Comparison of ENCODE assay signal across 9 mouse cellular contexts in genomic region chr4:32343256-32344165, GRCm38 (mm10).
DNase-seq lines count a peak whose midpoint lies in the region; ATAC-seq lines count a peak whose summit lies in the region.
"Had no signal": no experiment of that assay in that cellular context is flagged by ENCODE, and none has a peak within 500 bp of the region (broad histone marks: within the 10 kb centered on the region; RNA-seq: fewer than 3 reads in every experiment).

No protein-coding gene starts in this region.

- DNase-seq in heart, postnatal 25 days (ENCODE audit: low spot score) = no peak
- peak; percentile 89 to 91 for DNase-seq in CD8-positive naive resting alpha-beta T cell, adult 2 months (ENCODE audit: low read depth in 2 of 2, low spot score in 2 of 2)
- peak; percentile 92 for DNase-seq in naive thymus-derived CD4-positive, alpha-beta T cell, adult 2 months (ENCODE audit: low read depth)
- no peak for DNase-seq in left cerebral cortex, adult 8-10 months (ENCODE audit: low spot score in 2 of 2)
- DNase-seq in left cerebral cortex, adult 11 months (ENCODE audit: low spot score) = no peak
- DNase-seq in adrenal gland, postnatal 10 days = no peak

- H3K4me3 ChIP-seq in heart, embryonic 12.5 days = no peak overlapping the region
- H3K4me3 ChIP-seq: limb, embryonic 15.5 days had no signal

- H3K4me1 ChIP-seq in heart, embryonic 12.5 days (replicated peaks) = peaks cover 31% of the 10 kb centered on the region

- no peaks in the 10 kb centered on the region for H3K9me3 ChIP-seq in heart, embryonic 12.5 days (replicated peaks)
- H3K9me3 ChIP-seq: limb, embryonic 15.5 days had no signal

- H3K9ac ChIP-seq in heart, embryonic 12.5 days = no peak overlapping the region
- H3K9ac ChIP-seq: limb, embryonic 15.5 days had no signal

- H3K4me2 ChIP-seq in heart, embryonic 12.5 days = 0 out of 2 replicates have a peak overlapping the region, but pooled peaks have one; percentile 9
- H3K4me2 ChIP-seq: limb, embryonic 15.5 days had no signal

- H3K27me3 ChIP-seq in heart, embryonic 12.5 days (replicated peaks) = no peaks in the 10 kb centered on the region
- H3K27me3 ChIP-seq: limb, embryonic 15.5 days had no signal

- no peak for ATAC-seq in heart, embryonic 12.5 days (ENCODE audit: insufficient number of reproducible peaks, low FRiP score)
- ATAC-seq in inflammation-experienced regulatory T-cells, adult 6 months = peak; percentile 82

- H3K36me3 ChIP-seq in heart, embryonic 12.5 days = no peaks in the 10 kb centered on the region
- H3K36me3 ChIP-seq: limb, embryonic 15.5 days had no signal

- 38% methylated on average over 14 of the region's 14 CpGs for WGBS in heart, embryonic 12.5 days

- H3K27ac ChIP-seq in heart, embryonic 12.5 days (ENCODE audit: poor library complexity, severe bottlenecking) = peak overlapping the region; percentile 40; the same call in 1 of the 2 replicates
- H3K27ac ChIP-seq: limb, embryonic 15.5 days had no signal

- intact Hi-C loops in heart, postnatal 25 days (cut with DNase I) = no loop called here

Comparison
In these comparisons a context has a peak if more than half of its experiments do, and no peak if none do; other contexts are left out.
1. DNase-seq: peak in CD8-positive naive resting alpha-beta T cell, adult 2 months (2 of 2) and naive thymus-derived CD4-positive, alpha-beta T cell, adult 2 months (single experiment); none in heart, postnatal 25 days (single experiment), left cerebral cortex, adult 8-10 months (0 of 2), left cerebral cortex, adult 11 months (single experiment) and adrenal gland, postnatal 10 days (single experiment).